Mouse (Mus musculus): ENCODE measurements around the gene H2-DMb2. TPM values are rescaled to one million over a fixed set of nuclear protein-coding genes. Genes with fewer than 3 reads are reported as not detected.

Gene H2-DMb2
- polyA plus RNA-seq, 1 experiment from 2014 or later: 0.16 TPM

GRCm38 (mm10) chr17:34120814-34121171, 22.3 kb upstream of the H2-DMb2 start:
- H3K27me3 ChIP-seq (ENCODE audit: poor library complexity, severe bottlenecking): no peaks in the 10 kb centered on the region
- WGBS: under 1% methylated on average over 31 of the region's 31 CpGs
- H3K36me3 ChIP-seq (replicated peaks): peaks cover 41% of the 10 kb centered on the region
- H3K4me1 ChIP-seq: peaks cover 49% of the 10 kb centered on the region
- H3K27ac ChIP-seq: peak overlapping the region; percentile 100
- no peaks in the 10 kb centered on the region for H3K9me3 ChIP-seq
- no peak for DNase-seq (ENCODE audit: extremely low spot score, low spot score)
- H3K4me3 ChIP-seq: peak overlapping the region; percentile 95

- WGBS: under 1% methylated on average over 35 of the region's 35 CpGs
- Histone ChIP-seq H3K4me1 (peaks cover 46% of the 10 kb centered on the region), H3K9me3 (no peaks in the 10 kb centered on the region), H3K27ac (peak overlapping the region; percentile 100), H3K27me3 (ENCODE audit: poor library complexity, severe bottlenecking) (no peaks in the 10 kb centered on the region), H3K36me3 (replicated peaks) (peaks cover 37% of the 10 kb centered on the region), H3K4me3 (peak overlapping the region; percentile 95)
- peak; percentile 86 for DNase-seq (ENCODE audit: extremely low spot score, low spot score)
Measured at GRCm38 (mm10) chr17:34121172-34121878, 21.8 kb upstream of the H2-DMb2 start.

DNA sequence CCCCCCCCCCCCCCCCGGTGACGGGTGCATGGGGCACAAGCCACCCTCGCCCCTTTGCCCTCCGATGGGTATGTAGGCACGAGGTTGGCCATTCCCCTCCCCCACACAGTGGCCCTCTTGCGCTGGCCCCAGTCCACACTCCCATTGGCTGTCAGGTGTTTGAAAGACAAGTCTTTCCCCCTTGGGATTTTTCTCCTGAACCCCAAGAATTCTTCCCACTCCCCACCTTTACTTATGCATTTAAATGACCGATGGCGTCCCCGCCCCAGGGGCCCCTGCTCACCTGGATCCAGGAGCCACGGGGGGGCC, 21.3 kb upstream of the H2-DMb2 start:
- Histone ChIP-seq H3K4me3 (peak overlapping the region; percentile 95), H3K9me3 (no peaks in the 10 kb centered on the region), H3K4me1 (peaks cover 46% of the 10 kb centered on the region), H3K27me3 (ENCODE audit: poor library complexity, severe bottlenecking) (no peaks in the 10 kb centered on the region), H3K36me3 (replicated peaks) (peaks cover 32% of the 10 kb centered on the region), H3K27ac (peak overlapping the region; percentile 100)
- WGBS: 3% methylated on average over 9 of the region's 10 CpGs
- no peak for DNase-seq (ENCODE audit: extremely low spot score, low spot score)

- H3K36me3 ChIP-seq (replicated peaks): peaks cover 27% of the 10 kb centered on the region
- WGBS: under 1% methylated on average over 75 of the region's 75 CpGs
- H3K27ac ChIP-seq: peak within 1 kb of the TSS; percentile 100
- DNase-seq (ENCODE audit: extremely low spot score, low spot score): peak; percentile 98
- H3K9me3 ChIP-seq: no peaks in the 10 kb centered on the region
- H3K27me3 ChIP-seq (ENCODE audit: poor library complexity, severe bottlenecking): no peaks in the 10 kb centered on the region
- peak within 1 kb of the TSS; percentile 95 for H3K4me3 ChIP-seq
- peaks cover 46% of the 10 kb centered on the region for H3K4me1 ChIP-seq
Measured at GRCm38 (mm10) chr17:34122188-34122984, 20.7 kb upstream of the H2-DMb2 start, which contains the start of gene Brd2. Brd2 (minus strand) TSS chr17:34122634.

GRCm38 (mm10) chr17:34123111-34123510, 20.0 kb upstream of the H2-DMb2 start:
- Histone ChIP-seq H3K4me3 (peak overlapping the region; percentile 95), H3K4me1 (peaks cover 52% of the 10 kb centered on the region), H3K9me3 (no peaks in the 10 kb centered on the region), H3K27me3 (ENCODE audit: poor library complexity, severe bottlenecking) (peaks cover 6% of the 10 kb centered on the region), H3K27ac (peak overlapping the region; percentile 100), H3K36me3 (replicated peaks) (peaks cover 19% of the 10 kb centered on the region)
- DNase-seq (ENCODE audit: extremely low spot score, low spot score): no peak
- whole genome bisulfite sequencing: 3% methylated on average over 7 of the region's 7 CpGs

DNA sequence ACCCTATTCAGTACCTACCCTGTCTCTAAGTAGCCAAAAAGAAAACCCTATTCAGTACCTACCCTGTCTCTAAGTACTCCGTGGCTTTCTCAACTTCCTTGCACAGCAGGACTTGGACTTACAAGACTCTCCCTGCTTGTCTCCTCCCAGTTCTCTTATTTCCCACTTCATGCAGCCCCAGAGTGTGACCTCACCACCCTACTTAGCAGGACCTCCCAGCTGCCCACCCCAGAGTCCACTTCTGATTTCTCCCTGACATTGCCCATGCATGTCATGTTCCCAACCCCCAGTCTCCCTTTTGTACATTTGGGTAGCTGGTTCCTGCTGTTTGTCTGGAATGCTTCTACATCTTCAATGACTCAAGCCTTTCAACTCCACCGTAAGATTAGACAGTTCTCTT, 19.6 kb upstream of the H2-DMb2 start:
- H3K4me1 ChIP-seq: peaks cover 56% of the 10 kb centered on the region
- peaks cover 10% of the 10 kb centered on the region for H3K27me3 ChIP-seq (ENCODE audit: poor library complexity, severe bottlenecking)
- 17% methylated on average over 2 of the region's 2 CpGs for WGBS
- DNase-seq (ENCODE audit: extremely low spot score, low spot score): no peak
- peaks cover 15% of the 10 kb centered on the region for H3K36me3 ChIP-seq (replicated peaks)
- H3K27ac ChIP-seq: peak overlapping the region; percentile 100
- peak overlapping the region; percentile 95 for H3K4me3 ChIP-seq
- no peaks in the 10 kb centered on the region for H3K9me3 ChIP-seq

DNA sequence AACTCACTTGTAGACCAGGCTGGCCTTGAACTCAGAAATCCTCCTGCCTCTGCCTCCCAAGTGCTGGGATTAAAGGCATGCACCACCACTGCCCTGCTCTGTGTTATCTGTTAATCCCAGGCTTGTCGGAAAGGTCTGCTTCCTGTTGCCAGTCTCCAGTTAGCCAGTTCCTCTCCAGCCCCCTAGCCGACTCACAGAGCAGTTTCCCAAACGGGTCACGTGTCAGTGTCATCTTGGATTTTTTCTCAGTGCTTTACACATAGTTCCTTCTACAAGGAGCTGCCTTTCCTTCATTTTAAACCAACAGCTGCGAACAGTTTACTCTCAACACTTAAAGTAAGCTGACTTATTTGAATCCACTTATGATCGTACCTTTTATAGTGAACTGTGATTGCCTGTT, 18.5 kb upstream of the H2-DMb2 start:
- H3K27ac ChIP-seq: no peak overlapping the region
- H3K9me3 ChIP-seq: no peaks in the 10 kb centered on the region
- 88% methylated on average over 6 of the region's 6 CpGs for WGBS
- DNase-seq (ENCODE audit: extremely low spot score, low spot score): no peak
- H3K36me3 ChIP-seq (replicated peaks): peaks cover 7% of the 10 kb centered on the region
- H3K4me1 ChIP-seq: peaks cover 66% of the 10 kb centered on the region
- H3K4me3 ChIP-seq: no peak overlapping the region
- peaks cover 21% of the 10 kb centered on the region for H3K27me3 ChIP-seq (ENCODE audit: poor library complexity, severe bottlenecking)

- 63% methylated on average over 9 of the region's 9 CpGs for WGBS
- no peaks in the 10 kb centered on the region for H3K9me3 ChIP-seq
- peaks cover 59% of the 10 kb centered on the region for H3K4me1 ChIP-seq
- H3K27me3 ChIP-seq (ENCODE audit: poor library complexity, severe bottlenecking): peaks cover 27% of the 10 kb centered on the region
- no peak overlapping the region for H3K27ac ChIP-seq
- no peak for DNase-seq (ENCODE audit: extremely low spot score, low spot score)
- H3K36me3 ChIP-seq (replicated peaks): peaks cover 7% of the 10 kb centered on the region; the same call in 1 of the 2 replicates
- H3K4me3 ChIP-seq: no peak overlapping the region
Measured at GRCm38 (mm10) chr17:34126826-34127420, 16.2 kb upstream of the H2-DMb2 start.

DNA sequence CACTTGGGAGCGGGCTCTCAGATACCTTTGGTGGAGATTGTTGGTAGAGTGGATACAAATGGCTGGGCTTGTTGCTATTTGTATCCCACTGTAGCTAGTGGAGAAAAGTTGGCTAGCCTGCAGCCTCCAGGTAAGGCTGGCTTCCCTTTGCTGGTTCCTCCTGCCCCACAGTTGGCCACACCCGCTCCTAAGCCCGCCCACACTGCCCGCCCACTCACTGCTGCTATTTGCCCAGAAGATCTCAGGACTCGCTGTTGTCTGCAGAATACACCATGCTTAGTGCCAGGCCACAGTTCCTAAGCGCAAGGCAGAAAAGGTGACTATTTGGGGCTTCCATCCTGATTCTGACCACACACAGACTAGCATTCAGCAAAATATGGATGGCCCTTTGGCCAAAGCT, 15.6 kb upstream of the H2-DMb2 start:
- Histone ChIP-seq H3K4me3 (no peak overlapping the region), H3K27me3 (ENCODE audit: poor library complexity, severe bottlenecking) (peaks cover 27% of the 10 kb centered on the region), H3K4me1 (peaks cover 56% of the 10 kb centered on the region), H3K27ac (no peak overlapping the region), H3K9me3 (no peaks in the 10 kb centered on the region), H3K36me3 (replicated peaks) (peaks cover 7% of the 10 kb centered on the region; the same call in 1 of the 2 replicates)
- WGBS: 18% methylated on average over 6 of the region's 6 CpGs
- no peak for DNase-seq (ENCODE audit: extremely low spot score, low spot score)

GRCm38 (mm10) chr17:34128264-34128937, 14.7 kb upstream of the H2-DMb2 start:
- 25% methylated on average over 13 of the region's 13 CpGs for WGBS
- H3K27ac ChIP-seq: no peak overlapping the region
- peak overlapping the region; percentile 31; the same call in 1 of the 2 replicates for H3K4me3 ChIP-seq
- DNase-seq (ENCODE audit: extremely low spot score, low spot score): no peak
- H3K36me3 ChIP-seq (replicated peaks): peaks cover 7% of the 10 kb centered on the region; the same call in 1 of the 2 replicates
- H3K27me3 ChIP-seq (ENCODE audit: poor library complexity, severe bottlenecking): peaks cover 27% of the 10 kb centered on the region
- H3K4me1 ChIP-seq: peaks cover 49% of the 10 kb centered on the region
- H3K9me3 ChIP-seq: no peaks in the 10 kb centered on the region

GRCm38 (mm10) chr17:34128944-34129791, 13.9 kb upstream of the H2-DMb2 start:
- Histone ChIP-seq H3K9me3 (no peaks in the 10 kb centered on the region), H3K36me3 (replicated peaks) (peaks cover 7% of the 10 kb centered on the region; the same call in 1 of the 2 replicates), H3K27me3 (ENCODE audit: poor library complexity, severe bottlenecking) (peaks cover 27% of the 10 kb centered on the region), H3K4me3 (peak overlapping the region; percentile 31; the same call in 1 of the 2 replicates), H3K4me1 (peaks cover 41% of the 10 kb centered on the region), H3K27ac (0 out of 2 replicates have a peak overlapping the region, but pooled peaks have one; percentile 36)
- no peak for DNase-seq (ENCODE audit: extremely low spot score, low spot score)
- 23% methylated on average over 18 of the region's 18 CpGs for WGBS

Measured in forebrain, embryonic 10.5 days (tissue).